Mouse (Mus musculus) ES-Bruce4 (cell line): ENCODE measurements around the gene Ss18l2. TPM values are rescaled to one million over a fixed set of nuclear protein-coding genes. Genes with fewer than 3 reads are reported as not detected.

Source experiments
- H3K27ac ChIP-seq: 2 replicates; pipeline ENCODE4 v1.5.1; 2012; ENCODE audit warnings: low read length, inconsistent platforms; ENCODE audit not compliant: insufficient read depth
- H3K27me3 ChIP-seq: 2 replicates; pipeline ENCODE4 v1.6.1; 2012; ENCODE audit warnings: mild to moderate bottlenecking, low read length, inconsistent platforms; ENCODE audit not compliant: control insufficient read depth, poor library complexity, insufficient read depth, severe bottlenecking
- H3K36me3 ChIP-seq: 2 replicates; pipeline ENCODE4 v1.6.1; 2012; ENCODE audit warnings: inconsistent platforms, mild to moderate bottlenecking, low read length, moderate library complexity; ENCODE audit not compliant: control insufficient read depth, poor library complexity, insufficient read depth, severe bottlenecking
- H3K4me1 ChIP-seq: one replicate; pipeline ENCODE4 v1.8.1; 2011; ENCODE audit warnings: low read length; ENCODE audit not compliant: control insufficient read depth, insufficient read depth
- H3K4me3 ChIP-seq: 2 replicates; pipeline ENCODE4 v1.5.1; 2011; ENCODE audit warnings: low read depth, mild to moderate bottlenecking, low read length
- H3K9ac ChIP-seq: 2 replicates; pipeline ENCODE4 v1.6.1; 2012; ENCODE audit warnings: low read depth, mild to moderate bottlenecking, inconsistent platforms; ENCODE audit not compliant: poor library complexity, severe bottlenecking
- H3K9me3 ChIP-seq: replicated peaks from 2 replicates; pipeline ENCODE4 v1.6.1; 2012; ENCODE audit warnings: mild to moderate bottlenecking, low read length, inconsistent platforms; ENCODE audit not compliant: control insufficient read depth, poor library complexity, insufficient read depth, severe bottlenecking
- CTCF ChIP-seq: IDR thresholded peaks from one replicate; pipeline ENCODE4 v1.8.1; 2011; ENCODE audit warnings: low read depth, low read length
- EP300 ChIP-seq: IDR thresholded peaks from 2 replicates; pipeline ENCODE4 v1.6.1; 2011; ENCODE audit warnings: low read depth, low read length; ENCODE audit not compliant: insufficient read depth
- POLR2A ChIP-seq: IDR thresholded peaks from one replicate; pipeline ENCODE4 v1.8.1; 2011; ENCODE audit warnings: low read length; ENCODE audit not compliant: insufficient read depth
- polyA plus RNA-seq: library from polyadenylated mRNA; stranded (reverse); fragments of >200 nt; gene quantifications from 2 replicates; pipeline ENCODE4 v1.2.4, GENCODE M21; 2011; ENCODE audit warnings: low read depth; ENCODE audit not compliant: missing spikeins, insufficient read depth, insufficient read length

Gene Ss18l2
- polyA plus RNA-seq, 1 experiment = 51.9 TPM

GRCm38 (mm10) chr9:121759091-121760081, 49.3 kb downstream of the Ss18l2 start, which contains the start of gene Zfp651:
Zfp651 (plus strand) TSS chr9:121759330.
- H3K27me3 ChIP-seq = no peaks in the 10 kb centered on the region
- TF ChIP-seq CTCF (no peak), POLR2A (no peak), EP300 (no peak)
- H3K4me1 ChIP-seq = peaks cover 3% of the 10 kb centered on the region
- peak within 1 kb of the TSS; percentile 76 for H3K4me3 ChIP-seq
- peak within 1 kb of the TSS; percentile 87 for H3K9ac ChIP-seq
- no peaks in the 10 kb centered on the region for H3K9me3 ChIP-seq
- H3K27ac ChIP-seq = no peak within 1 kb of the TSS
- peaks cover 6% of the 10 kb centered on the region for H3K36me3 ChIP-seq

DNA sequence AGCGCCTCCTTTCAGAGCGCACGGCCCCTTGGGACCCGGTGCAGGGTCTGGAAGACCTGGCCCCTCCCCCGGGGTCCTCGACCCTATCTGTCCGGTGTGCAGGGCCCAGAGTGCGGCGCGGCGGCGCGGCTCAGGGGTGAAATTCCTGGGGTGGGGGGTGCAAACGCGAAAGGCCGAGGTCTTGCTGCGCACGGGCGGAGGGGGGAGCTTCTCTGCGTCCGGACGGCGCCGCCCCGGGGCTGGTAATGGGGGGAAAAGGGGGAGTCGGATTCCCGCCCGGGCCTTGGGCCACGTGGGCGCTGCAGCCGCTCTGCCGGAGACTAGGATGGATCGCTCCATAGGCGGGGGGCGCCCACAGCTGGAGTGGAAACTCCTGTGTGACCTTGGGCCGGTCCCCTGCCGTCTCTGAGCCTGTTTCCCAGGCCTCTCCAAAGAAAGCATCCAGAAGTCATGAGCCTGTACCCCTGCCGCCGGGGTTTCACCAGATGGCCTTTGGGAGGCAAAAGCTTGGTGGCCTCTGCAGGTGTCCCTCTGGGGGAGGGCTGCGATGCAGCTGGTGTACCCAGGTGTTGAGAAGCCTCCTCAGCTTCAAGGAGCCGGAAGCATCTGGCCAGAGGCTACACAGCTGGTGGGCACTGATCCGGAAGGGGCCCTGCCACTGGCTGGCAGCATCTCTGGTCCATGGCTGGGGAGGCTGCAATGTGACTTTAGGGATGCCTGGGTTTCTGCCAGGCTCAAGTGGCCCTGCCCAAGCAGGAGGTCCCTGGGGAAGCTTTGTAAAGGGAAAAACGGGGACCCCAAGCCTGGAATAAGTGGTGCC, 50.4 kb downstream of the Ss18l2 start:
- H3K9me3 ChIP-seq = no peaks in the 10 kb centered on the region
- no peaks in the 10 kb centered on the region; the same call in 1 of the 2 replicates for H3K36me3 ChIP-seq
- TF ChIP-seq POLR2A (no peak), CTCF (no peak)
- H3K4me3 ChIP-seq = peak overlapping the region; percentile 76
- peak overlapping the region; percentile 87 for H3K9ac ChIP-seq
- H3K4me1 ChIP-seq = peaks cover 3% of the 10 kb centered on the region
- no peak overlapping the region for H3K27ac ChIP-seq
- H3K27me3 ChIP-seq = no peaks in the 10 kb centered on the region

GRCm38 (mm10) chr9:121761091-121761665, 51.0 kb downstream of the Ss18l2 start:
- TF ChIP-seq CTCF (no peak), EP300 (no peak), POLR2A (no peak)
- no peak overlapping the region for H3K27ac ChIP-seq
- H3K27me3 ChIP-seq = no peaks in the 10 kb centered on the region
- no peaks in the 10 kb centered on the region for H3K36me3 ChIP-seq
- H3K9me3 ChIP-seq = no peaks in the 10 kb centered on the region
- H3K4me1 ChIP-seq = peaks cover 3% of the 10 kb centered on the region
- no peak overlapping the region for H3K4me3 ChIP-seq
- no peak overlapping the region for H3K9ac ChIP-seq

GRCm38 (mm10) chr9:121761787-121762186, 51.7 kb downstream of the Ss18l2 start:
- Histone ChIP-seq H3K27ac (no peak overlapping the region), H3K36me3 (no peaks in the 10 kb centered on the region), H3K27me3 (no peaks in the 10 kb centered on the region), H3K4me3 (no peak overlapping the region), H3K4me1 (peaks cover 3% of the 10 kb centered on the region), H3K9ac (no peak overlapping the region), H3K9me3 (no peaks in the 10 kb centered on the region)
- TF ChIP-seq EP300 = no peak
- no peak for TF ChIP-seq CTCF
- no peak for TF ChIP-seq POLR2A

GRCm38 (mm10) chr9:121762248-121762647, 52.1 kb downstream of the Ss18l2 start:
- no peaks in the 10 kb centered on the region for H3K36me3 ChIP-seq
- H3K4me3 ChIP-seq = no peak overlapping the region
- TF ChIP-seq CTCF = no peak
- TF ChIP-seq EP300 = no peak
- no peak for TF ChIP-seq POLR2A
- H3K4me1 ChIP-seq = peaks cover 3% of the 10 kb centered on the region
- H3K9me3 ChIP-seq = no peaks in the 10 kb centered on the region
- H3K27ac ChIP-seq = no peak overlapping the region
- no peaks in the 10 kb centered on the region for H3K27me3 ChIP-seq
- no peak overlapping the region for H3K9ac ChIP-seq

- Histone ChIP-seq H3K9me3 (no peaks in the 10 kb centered on the region), H3K36me3 (no peaks in the 10 kb centered on the region), H3K9ac (no peak overlapping the region), H3K4me1 (peaks cover 3% of the 10 kb centered on the region), H3K27me3 (no peaks in the 10 kb centered on the region), H3K27ac (no peak overlapping the region), H3K4me3 (no peak overlapping the region)
- TF ChIP-seq CTCF (no peak), EP300 (no peak), POLR2A (no peak)
These were observed 52.6 kb downstream of the Ss18l2 start for GRCm38 (mm10) chr9:121762761-121763160.

Other genes starting within 250 kb of the Ss18l2 start
- gene Cck, start 214.6 kb upstream of the Ss18l2 start, polyA plus RNA-seq = 1.3 TPM in 1 of 2 replicates, not detected in the other
- not detected in 2 replicates for gene Lyzl4, start 68.2 kb upstream of the Ss18l2 start, polyA plus RNA-seq
- gene Vipr1, start 67.6 kb upstream of the Ss18l2 start, polyA plus RNA-seq = 0.23 and 0.28 TPM in 2 replicates
- 10.3 and 12.1 TPM in 2 replicates for gene Sec22c, start 4.8 kb upstream of the Ss18l2 start, polyA plus RNA-seq
- 109 and 117 TPM in 2 replicates for gene Nktr, start 8.8 kb downstream of the Ss18l2 start, polyA plus RNA-seq
- 5.9 and 6.5 TPM in 2 replicates for gene Zfp651, start 49.0 kb downstream of the Ss18l2 start, polyA plus RNA-seq
- gene Klhl40, start 67.3 kb downstream of the Ss18l2 start, polyA plus RNA-seq = 0.27 TPM in 1 of 2 replicates, not detected in the other
- gene Hhatl, start 82.2 kb downstream of the Ss18l2 start, polyA plus RNA-seq = not detected in 2 replicates
- gene Ccdc13, start 129.1 kb downstream of the Ss18l2 start, polyA plus RNA-seq = 0.68 and 0.85 TPM in 2 replicates
- 76.5 and 78.5 TPM in 2 replicates for gene Higd1a, start 148.0 kb downstream of the Ss18l2 start, polyA plus RNA-seq
- not detected in 2 replicates for gene Ackr2, start 188.0 kb downstream of the Ss18l2 start, polyA plus RNA-seq
- not detected in 2 replicates for gene Cyp8b1, start 206.0 kb downstream of the Ss18l2 start, polyA plus RNA-seq
- gene Fam198a, start 240.7 kb downstream of the Ss18l2 start, polyA plus RNA-seq = not detected in 2 replicates